Mouse (Mus musculus) olfactory bulb, adult 2 months (tissue): Measurements from ENCODE around the gene Gm28635.

Source experiments
- CTCF ChIP-seq: fragments of 200-500 bp; IDR thresholded peaks from 2 replicates; pipeline ENCODE4 v1.5.1; 2012; ENCODE audit warnings: low read depth, mild to moderate bottlenecking, low read length, moderate library complexity; ENCODE audit not compliant: insufficient read depth
- POLR2A ChIP-seq: fragments of 200-500 bp; IDR thresholded peaks from 2 replicates; pipeline ENCODE4 v1.6.1; 2012; ENCODE audit warnings: mild to moderate bottlenecking, low read depth, low read length, moderate library complexity; ENCODE audit not compliant: insufficient read depth

- TF ChIP-seq CTCF (no peak), POLR2A (no peak)
Measured at GRCm38 (mm10) chr2:84690050-84690449, 12.2 kb upstream of the Gm28635 start.
